Comparison of ENCODE assay signal across 8 mouse cellular contexts in the genomic region with DNA sequence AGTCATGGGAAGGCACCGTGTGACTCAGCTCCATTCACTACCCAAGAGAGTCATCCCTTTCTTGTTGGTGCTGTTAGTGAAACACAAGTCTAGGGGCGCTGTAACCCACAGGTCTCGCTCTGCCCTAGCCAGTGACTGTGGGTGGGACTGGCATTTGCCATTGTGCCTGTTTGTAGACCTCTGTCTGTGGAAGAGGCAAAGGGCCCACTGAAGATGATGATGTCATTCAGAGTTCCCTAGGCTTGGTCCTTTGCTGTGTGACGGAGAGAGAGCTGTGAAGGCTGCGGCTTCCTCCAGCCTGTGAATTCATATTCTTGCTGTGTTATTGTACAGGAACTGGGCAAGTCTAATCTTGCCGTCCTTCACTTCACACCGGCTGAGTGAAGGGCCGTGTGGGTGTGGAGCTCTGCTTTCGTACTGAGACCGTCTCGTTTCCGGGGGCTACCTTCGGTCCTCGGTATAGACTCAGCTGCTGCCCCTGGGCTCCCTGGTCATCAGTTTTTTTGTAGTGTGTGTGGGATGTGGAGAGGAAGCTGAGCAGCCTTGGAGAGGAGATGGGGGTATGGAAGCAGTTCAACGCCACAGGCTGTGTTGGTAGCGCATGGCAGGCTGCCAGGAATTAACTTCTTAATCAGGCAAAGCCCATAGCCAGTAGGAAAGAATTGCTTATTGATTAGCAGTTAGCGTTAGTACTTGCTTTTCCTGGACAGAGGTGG. TPM values are rescaled to one million over a fixed set of nuclear protein-coding genes. Genes with fewer than 3 reads are reported as not detected.
A peak's percentile ranks its signal among the peaks of the same experiment; 100 is the strongest.
DNase-seq lines count a peak whose midpoint lies in the region; ATAC-seq lines count a peak whose summit lies in the region.

No protein-coding gene starts in this region.

- H3K27me3 ChIP-seq in kidney, embryonic 16.5 days (ENCODE audit: insufficient read depth, low read length) = no peaks in the 10 kb centered on the region

- no peak overlapping the region for H3K27ac ChIP-seq in kidney, embryonic 16.5 days (ENCODE audit: low read length)

- 39% methylated on average over 17 of the region's 17 CpGs for WGBS in kidney, embryonic 16.5 days

- H3K36me3 ChIP-seq in kidney, embryonic 16.5 days (ENCODE audit: insufficient read depth, low read length) = no peaks in the 10 kb centered on the region

- H3K4me1 ChIP-seq in kidney, embryonic 16.5 days (ENCODE audit: insufficient read depth, low read length) = peaks cover 34% of the 10 kb centered on the region

- peak overlapping the region; percentile 12; the same call in 1 of the 2 replicates for H3K9ac ChIP-seq in kidney, embryonic 16.5 days (replicated peaks; ENCODE audit: low read length)

- no peaks in the 10 kb centered on the region for H3K9me3 ChIP-seq in kidney, embryonic 16.5 days (ENCODE audit: low read length)

- H3K4me2 ChIP-seq in kidney, embryonic 16.5 days (replicated peaks; ENCODE audit: low read depth, low read length) = peak overlapping the region; percentile 34

- ATAC-seq in kidney, embryonic 16.5 days (ENCODE audit: low FRiP score, low TSS enrichment) = no peak

- no peak overlapping the region for H3K4me3 ChIP-seq in kidney, embryonic 16.5 days (ENCODE audit: low read length)

- no peak for DNase-seq in kidney, adult 11 months
- DNase-seq in 416B (ENCODE audit: low read depth) (peak; percentile 33), ES-CJ7 (ENCODE audit: low read depth, low spot score) (peak; percentile 19)
- peak; percentile 40 for DNase-seq in heart, postnatal 4 days
- peak; percentile 67 to 80 for DNase-seq in natural killer cell, adult 2 months (ENCODE audit: low spot score in 2 of 2)
- no peak for DNase-seq in gastrocnemius, postnatal 4 days (ENCODE audit: low spot score in 2 of 2)
- DNase-seq in left cerebral cortex, adult 11 months (ENCODE audit: low spot score) = no peak

RNA-seq across cellular contexts. Expression of a gene that starts 7.7 kb away (rescaled TPM):
- 74.6 and 77.0 TPM in 2 replicates for polyA plus RNA-seq in kidney, embryonic 16.5 days (2015; fragmentation: Nextera tagmentation; extraction: Ambion mirVana)
- total RNA-seq in heart, postnatal 4 days (2021) = 10 to 100 TPM; 24.0 to 29.8 TPM
- 10 to 100 TPM; 16.8 to 17.7 TPM for total RNA-seq in gastrocnemius, postnatal 4 days (2021)

Comparison
In these comparisons a context has a peak if more than half of its experiments do, and no peak if none do; other contexts are left out.
1. DNase-seq: peak in 416B (single experiment), ES-CJ7 (single experiment), heart, postnatal 4 days (single experiment) and natural killer cell, adult 2 months (2 of 2); none in kidney, adult 11 months (single experiment), gastrocnemius, postnatal 4 days (0 of 2) and left cerebral cortex, adult 11 months (single experiment).